11 mouse cellular contexts compared by ENCODE assay signal in genomic region chr2:121408160-121408559, GRCm38 (mm10). TPM values are rescaled to one million over a fixed set of nuclear protein-coding genes. Genes with fewer than 3 reads are reported as not detected.
DNase-seq lines count a peak whose midpoint lies in the region; ATAC-seq and TF ChIP-seq lines count a peak whose summit lies in the region.
"Had no signal": no experiment of that assay in that cellular context is flagged by ENCODE, and none has a peak within 500 bp of the region (broad histone marks: within the 10 kb centered on the region; RNA-seq: fewer than 3 reads in every experiment).

No protein-coding gene starts in this region.

- no peak overlapping the region for H3K4me3 ChIP-seq in cerebellum, adult 2 months (replicated peaks; ENCODE audit: insufficient read depth, low read depth, low read length)
- H3K4me3 ChIP-seq in kidney, postnatal 0 days (replicated peaks; ENCODE audit: low read depth, low read length): no peak overlapping the region
- no peak overlapping the region for H3K4me3 ChIP-seq in midbrain, postnatal 0 days (ENCODE audit: low read depth, low read length)
- H3K4me3 ChIP-seq: neural tube, embryonic 12.5 days had no signal

- 39% methylated on average over 4 of the region's 4 CpGs for WGBS in cerebellum, adult 2 months
- 40% methylated on average over 4 of the region's 4 CpGs for WGBS in kidney, postnatal 0 days
- 31% methylated on average over 4 of the region's 4 CpGs for WGBS in midbrain, postnatal 0 days

- ATAC-seq in kidney, postnatal 0 days (replicated peaks; ENCODE audit: low FRiP score, low read depth): no peak
- ATAC-seq in midbrain, postnatal 0 days (ENCODE audit: low FRiP score): no peak

- H3K9me3 ChIP-seq in kidney, postnatal 0 days (replicated peaks; ENCODE audit: low read length): no peaks in the 10 kb centered on the region
- no peaks in the 10 kb centered on the region for H3K9me3 ChIP-seq in midbrain, postnatal 0 days (ENCODE audit: low read length)
- H3K9me3 ChIP-seq: G1E; neural tube, embryonic 12.5 days had no signal

- peak; percentile 30 to 32 for DNase-seq in cerebellum, adult 2 months
- DNase-seq in cerebellum, adult 11 months: no peak
- peak; percentile 18 for DNase-seq in left cerebral cortex, postnatal 4 days
- DNase-seq in left cerebral cortex, adult 9 months (ENCODE audit: low spot score in 2 of 2): no peak
- DNase-seq in adrenal gland, postnatal 36 days: peak; percentile 50 to 51
- DNase-seq in kidney, postnatal 0 days (ENCODE audit: low spot score): peak; percentile 46
- DNase-seq in midbrain, postnatal 0 days (ENCODE audit: low spot score): no peak
- DNase-seq in thymus, postnatal 4 days: peak; percentile 86

- no peak overlapping the region for H3K27ac ChIP-seq in cerebellum, adult 2 months (ENCODE audit: insufficient read depth, low read length)
- no peak overlapping the region for H3K27ac ChIP-seq in kidney, postnatal 0 days
- no peak overlapping the region for H3K27ac ChIP-seq in midbrain, postnatal 0 days (ENCODE audit: low read depth, low read length)
- H3K27ac ChIP-seq: neural tube, embryonic 12.5 days had no signal

- H3K9ac ChIP-seq in kidney, postnatal 0 days (ENCODE audit: low read depth, low read length): no peak overlapping the region
- H3K9ac ChIP-seq in midbrain, postnatal 0 days (replicated peaks; ENCODE audit: low read length, poor library complexity, severe bottlenecking): no peak overlapping the region
- H3K9ac ChIP-seq: neural tube, embryonic 12.5 days had no signal

- TF ChIP-seq POLR2A in cerebellum, adult 2 months (IDR thresholded peaks at IDR 0.05; ENCODE audit: borderline replicate concordance, insufficient read depth, low read length): no peak

- TF ChIP-seq CTCF in cerebellum, adult 2 months (IDR thresholded peaks at IDR 0.05; ENCODE audit: borderline replicate concordance, insufficient read depth, low read depth, low read length): peak; percentile 21; the same call in 1 of the 2 replicates
- TF ChIP-seq CTCF in kidney, postnatal 0 days (IDR thresholded peaks at IDR 0.05; ENCODE audit: low read depth): peak; percentile 59
- TF ChIP-seq CTCF in midbrain, postnatal 0 days (IDR thresholded peaks at IDR 0.05): peak; percentile 36; the same call in 1 of the 2 replicates

- H3K4me2 ChIP-seq in kidney, postnatal 0 days (ENCODE audit: low read length): no peak overlapping the region
- H3K4me2 ChIP-seq in midbrain, postnatal 0 days (ENCODE audit: low read depth, low read length, poor library complexity, severe bottlenecking): no peak overlapping the region
- H3K4me2 ChIP-seq: neural tube, embryonic 12.5 days had no signal

- intact Hi-C loops in left cerebral cortex, postnatal 4 days (cut with DNase I): no loop called here

- no peaks in the 10 kb centered on the region for H3K27me3 ChIP-seq in cerebellum, adult 2 months (ENCODE audit: control insufficient read depth, insufficient read depth, low read length)
- no peaks in the 10 kb centered on the region for H3K27me3 ChIP-seq in kidney, postnatal 0 days (ENCODE audit: insufficient read depth, low read length)
- no peaks in the 10 kb centered on the region for H3K27me3 ChIP-seq in midbrain, postnatal 0 days (ENCODE audit: insufficient read depth, low read length)
- H3K27me3 ChIP-seq: neural tube, embryonic 12.5 days had no signal

- peaks cover 4% of the 10 kb centered on the region; the same call in 1 of the 2 replicates for H3K4me1 ChIP-seq in cerebellum, adult 2 months (ENCODE audit: control insufficient read depth, insufficient read depth, low read length)
- no peaks in the 10 kb centered on the region for H3K4me1 ChIP-seq in kidney, postnatal 0 days (replicated peaks; ENCODE audit: insufficient read depth, low read length)
- H3K4me1 ChIP-seq in midbrain, postnatal 0 days (ENCODE audit: insufficient read depth, low read length): no peaks in the 10 kb centered on the region
- H3K4me1 ChIP-seq: neural tube, embryonic 12.5 days had no signal

- H3K36me3 ChIP-seq in kidney, postnatal 0 days (ENCODE audit: insufficient read depth, low read length): no peaks in the 10 kb centered on the region
- 0 out of 2 replicates have a peak, but pooled peaks cover 3% of the 10 kb centered on the region for H3K36me3 ChIP-seq in midbrain, postnatal 0 days (ENCODE audit: insufficient read depth, low read length)
- H3K36me3 ChIP-seq: neural tube, embryonic 12.5 days had no signal

RNA-seq across cellular contexts. Expression of gene Pdia3, which starts 5.4 kb away (rescaled TPM):
- polyA plus RNA-seq in cerebellum, adult 2 months (2012; rRNA removed): 96.5 and 99.1 TPM in 2 replicates
- 100 to 1,000 TPM; 214 to 225 TPM for total RNA-seq in left cerebral cortex, postnatal 4 days (2021)
- total RNA-seq in adrenal gland, postnatal 36 days (2021): 100 to 1,000 TPM; 412 to 415 TPM
- polyA plus RNA-seq in kidney, postnatal 0 days (2015; fragmentation: Nextera tagmentation; extraction: Ambion mirVana): 506 and 575 TPM in 2 replicates
- total RNA-seq in midbrain, postnatal 0 days (2014; rRNA removed): 61.9 and 77.1 TPM in 2 replicates
- 269 and 301 TPM in 2 replicates for polyA plus RNA-seq in midbrain, postnatal 0 days (2015; fragmentation: Nextera tagmentation; extraction: Ambion mirVana)

RNA-seq across cellular contexts. Expression of gene Catsper2, which starts 5.4 kb away (rescaled TPM):
- polyA plus RNA-seq in cerebellum, adult 2 months (2012; rRNA removed): 7.1 and 7.4 TPM in 2 replicates
- total RNA-seq in left cerebral cortex, postnatal 4 days (2021): 1 to 10 TPM; 6.1 to 8.3 TPM
- total RNA-seq in adrenal gland, postnatal 36 days (2021): 1 to 10 TPM; 1.9 to 2.9 TPM
- 1.7 and 2.4 TPM in 2 replicates for polyA plus RNA-seq in kidney, postnatal 0 days (2015; fragmentation: Nextera tagmentation; extraction: Ambion mirVana)
- total RNA-seq in midbrain, postnatal 0 days (2014; rRNA removed): 2.7 and 3.8 TPM in 2 replicates
- 2.6 and 3.0 TPM in 2 replicates for polyA plus RNA-seq in midbrain, postnatal 0 days (2015; fragmentation: Nextera tagmentation; extraction: Ambion mirVana)

RNA-seq across cellular contexts. Expression of gene Strc, which starts 21.2 kb away (rescaled TPM):
- polyA plus RNA-seq in cerebellum, adult 2 months (2012; rRNA removed): 0.62 and 0.81 TPM in 2 replicates
- not detected for total RNA-seq in left cerebral cortex, postnatal 4 days (2021)
- under 1 TPM; 0.10 to 0.76 TPM for total RNA-seq in adrenal gland, postnatal 36 days (2021)
- not detected in 2 replicates for polyA plus RNA-seq in kidney, postnatal 0 days (2015; fragmentation: Nextera tagmentation; extraction: Ambion mirVana)
- total RNA-seq in midbrain, postnatal 0 days (2014; rRNA removed): not detected in 2 replicates
- polyA plus RNA-seq in midbrain, postnatal 0 days (2015; fragmentation: Nextera tagmentation; extraction: Ambion mirVana): 0.02 TPM in 1 of 2 replicates, not detected in the other
- total RNA-seq: heart, postnatal 10 days had no signal
- polyA plus RNA-seq: G1E; neural tube, embryonic 12.5 days had no signal

RNA-seq across cellular contexts. Expression of gene Ell3, which starts 35.9 kb away (rescaled TPM):
- 0.08 TPM in 1 of 2 replicates, not detected in the other for polyA plus RNA-seq in cerebellum, adult 2 months (2012; rRNA removed)
- not detected for total RNA-seq in left cerebral cortex, postnatal 4 days (2021)
- under 1 TPM; 0.17 to 0.36 TPM for total RNA-seq in adrenal gland, postnatal 36 days (2021)
- 13.9 and 15.3 TPM in 2 replicates for polyA plus RNA-seq in kidney, postnatal 0 days (2015; fragmentation: Nextera tagmentation; extraction: Ambion mirVana)
- 0.33 TPM in 1 of 2 replicates, not detected in the other for total RNA-seq in midbrain, postnatal 0 days (2014; rRNA removed)
- polyA plus RNA-seq in midbrain, postnatal 0 days (2015; fragmentation: Nextera tagmentation; extraction: Ambion mirVana): 1.6 and 2.6 TPM in 2 replicates
- total RNA-seq: G1E had no signal

RNA-seq across cellular contexts. Expression of gene Serf2, which starts 40.8 kb away (rescaled TPM):
- 282 and 303 TPM in 2 replicates for polyA plus RNA-seq in cerebellum, adult 2 months (2012; rRNA removed)
- 100 to 1,000 TPM; 133 to 149 TPM for total RNA-seq in left cerebral cortex, postnatal 4 days (2021)
- 100 to 1,000 TPM; 333 to 337 TPM for total RNA-seq in adrenal gland, postnatal 36 days (2021)
- polyA plus RNA-seq in kidney, postnatal 0 days (2015; fragmentation: Nextera tagmentation; extraction: Ambion mirVana): 520 and 562 TPM in 2 replicates
- 235 and 284 TPM in 2 replicates for total RNA-seq in midbrain, postnatal 0 days (2014; rRNA removed)
- polyA plus RNA-seq in midbrain, postnatal 0 days (2015; fragmentation: Nextera tagmentation; extraction: Ambion mirVana): 271 and 278 TPM in 2 replicates

Comparison
In these comparisons a context has a peak if more than half of its experiments do, and no peak if none do; other contexts are left out.
1. DNase-seq: peak in cerebellum, adult 2 months (2 of 2), left cerebral cortex, postnatal 4 days (single experiment), adrenal gland, postnatal 36 days (2 of 2), kidney, postnatal 0 days (single experiment) and thymus, postnatal 4 days (single experiment); none in cerebellum, adult 11 months (single experiment), left cerebral cortex, adult 9 months (0 of 2) and midbrain, postnatal 0 days (single experiment).
2. Peak in every context shown above with its lines, with median percentiles within 50 percentile points of each other: CTCF ChIP-seq.